Mouse (Mus musculus) ES-E14 (cell line): ENCODE data around the gene Cd47.

Experiments
- CHD2 ChIP-seq: IDR thresholded peaks from 2 replicates; pipeline ENCODE4 v1.6.1; 2014; ENCODE audit warnings: mild to moderate bottlenecking, low read depth, low read length, inconsistent platforms
- HCFC1 ChIP-seq: IDR thresholded peaks from 2 replicates; pipeline ENCODE4 v1.6.1; 2012; ENCODE audit warnings: low read length, inconsistent platforms, borderline replicate concordance; ENCODE audit not compliant: insufficient read depth
- MAFK ChIP-seq: IDR thresholded peaks from 2 replicates; pipeline ENCODE4 v1.6.1; 2014; ENCODE audit warnings: mild to moderate bottlenecking, low read depth, low read length, inconsistent platforms; ENCODE audit not compliant: insufficient read depth
- ZC3H11A ChIP-seq: IDR thresholded peaks from 2 replicates; pipeline ENCODE4 v1.6.1; 2012; ENCODE audit warnings: low read depth, mild to moderate bottlenecking, inconsistent platforms, low read length, borderline replicate concordance
- ZNF384 ChIP-seq: IDR thresholded peaks from 2 replicates; pipeline ENCODE4 v1.6.1; 2012; ENCODE audit warnings: low read depth, low read length, inconsistent platforms

- TF ChIP-seq ZNF384, result no peak
- no peak for TF ChIP-seq CHD2
- TF ChIP-seq MAFK, result no peak
- TF ChIP-seq ZC3H11A, result no peak
- TF ChIP-seq HCFC1, result no peak
Measured at GRCm38 (mm10) chr16:49816889-49817288, 16.6 kb downstream of the Cd47 start.
